Mouse (Mus musculus) lung, postnatal 25 days (tissue): ENCODE results near the gene Iqschfp.
A peak's percentile ranks its signal among the peaks of the same experiment; 100 is the strongest.

Experiments used
- DNase-seq: peaks from one replicate; pipeline ENCODE4 v3.0.0; 2022; ENCODE audit warnings: low spot score

Gene Iqschfp

GRCm38 (mm10) chr3:68351461-68351860, 459.4 kb downstream of the Iqschfp start:
- DNase-seq: no peak

- DNase-seq: no peak
Observed at GRCm38 (mm10) chr3:68352961-68353360, 460.9 kb downstream of the Iqschfp start.

DNA sequence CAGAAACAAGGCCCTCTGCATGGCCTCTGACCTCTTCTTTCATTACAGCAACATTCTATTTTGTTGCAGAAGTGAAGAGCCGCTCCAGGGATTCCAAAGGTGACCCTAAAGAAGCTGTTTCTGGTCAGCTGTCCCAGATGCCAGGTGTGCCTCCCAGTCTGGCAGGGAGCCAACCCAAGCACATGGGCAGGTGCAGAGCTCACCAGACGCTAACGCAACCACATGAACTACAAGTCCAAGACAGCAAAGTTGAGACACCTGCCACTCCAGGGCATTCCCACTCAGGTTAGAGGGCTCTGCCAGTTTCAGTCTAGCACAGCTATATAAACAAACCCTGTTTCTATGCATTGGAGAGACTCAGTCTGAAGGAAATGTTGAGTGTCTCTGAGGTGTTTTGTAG, 461.5 kb downstream of the Iqschfp start:
- no peak for DNase-seq

- no peak for DNase-seq
Observed at GRCm38 (mm10) chr3:68356516-68356915, 464.5 kb downstream of the Iqschfp start.

DNA sequence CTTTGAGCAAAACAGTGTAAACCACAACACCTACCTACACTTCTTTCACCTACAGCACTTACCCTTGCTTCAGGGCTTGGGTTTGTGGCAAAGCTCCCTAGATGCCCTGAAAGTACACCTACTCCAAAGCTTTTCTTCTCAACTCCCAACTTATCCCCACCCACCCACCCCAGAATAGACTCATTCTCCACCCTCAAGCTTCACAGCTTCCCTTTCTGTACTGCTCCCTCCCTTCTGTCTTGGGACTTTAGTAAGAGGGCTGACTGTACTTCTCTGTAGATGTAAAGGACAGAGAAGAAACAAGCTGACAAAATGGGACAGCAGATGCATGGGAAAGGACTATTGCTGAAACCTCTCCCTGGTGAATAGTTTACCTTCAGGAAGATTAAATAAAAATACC, 476.0 kb downstream of the Iqschfp start:
- no peak for DNase-seq

GRCm38 (mm10) chr3:68372925-68373324, 480.9 kb downstream of the Iqschfp start:
- DNase-seq: no peak

- no peak for DNase-seq
Observed at GRCm38 (mm10) chr3:68375100-68375508, 483.1 kb downstream of the Iqschfp start.

- DNase-seq: no peak
Observed at GRCm38 (mm10) chr3:68377452-68378198, 485.6 kb downstream of the Iqschfp start.

GRCm38 (mm10) chr3:68378799-68379198, 486.8 kb downstream of the Iqschfp start:
- no peak for DNase-seq

GRCm38 (mm10) chr3:68379242-68379641, 487.2 kb downstream of the Iqschfp start:
- DNase-seq: no peak

DNA sequence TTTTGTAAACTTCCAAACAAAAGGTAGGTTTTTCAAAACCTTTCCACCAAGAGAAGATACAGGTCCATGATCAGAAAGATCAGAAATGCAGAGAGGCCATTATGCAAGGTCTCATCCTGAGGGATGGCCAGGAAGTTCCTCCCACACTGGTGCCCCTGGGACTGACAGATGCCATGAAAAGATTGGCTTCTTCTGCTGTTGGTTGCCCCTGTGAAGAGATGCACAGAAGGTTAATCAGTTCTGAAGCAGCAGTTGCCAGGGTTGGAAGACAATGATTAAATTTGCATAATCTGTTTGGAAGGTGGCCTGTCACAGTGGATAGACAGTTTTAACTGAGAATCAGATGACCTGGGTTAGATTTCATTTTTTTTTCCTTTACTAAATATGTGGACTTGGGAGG, 491.6 kb downstream of the Iqschfp start:
- DNase-seq: no peak

DNA sequence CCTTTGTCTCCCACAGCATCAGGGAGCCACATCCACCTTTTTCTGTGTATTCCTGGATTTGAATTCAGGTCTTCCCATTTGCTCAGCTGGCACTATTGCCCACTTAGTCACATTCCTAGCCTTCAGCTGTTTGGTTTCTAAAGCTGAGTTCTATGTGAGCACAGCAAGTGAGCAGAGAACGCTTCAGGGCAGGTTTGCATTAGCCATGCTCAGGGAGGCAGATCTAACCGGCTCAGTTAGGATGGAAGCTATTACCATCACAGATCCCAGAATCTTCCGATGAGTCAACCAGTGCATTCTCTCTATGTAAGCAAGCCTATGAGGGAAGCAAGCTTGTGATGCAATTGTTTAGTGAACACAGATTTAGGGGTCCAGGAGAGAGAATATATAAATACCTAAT, 493.5 kb downstream of the Iqschfp start:
- no peak for DNase-seq

DNA sequence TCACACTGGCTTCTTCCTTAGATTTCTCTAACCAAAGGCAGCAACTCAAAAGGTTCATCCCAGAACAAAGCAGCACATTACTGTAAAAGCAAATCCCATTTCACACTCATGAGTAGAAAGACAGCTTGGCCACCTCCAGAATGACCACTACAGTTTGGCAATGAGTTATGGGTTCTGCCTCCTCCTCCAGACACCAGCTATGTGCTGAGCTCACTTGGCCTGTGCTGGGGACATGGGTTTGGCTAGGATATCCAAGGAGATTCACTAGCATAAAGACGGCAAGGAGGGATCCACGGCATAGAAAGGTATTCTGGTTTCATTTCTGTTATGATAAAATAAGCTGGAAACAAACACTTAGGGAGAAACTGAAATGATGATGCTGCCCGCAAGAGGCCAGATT, 496.0 kb downstream of the Iqschfp start:
- DNase-seq: no peak

- DNase-seq: no peak
Observed at GRCm38 (mm10) chr3:68393578-68393977, 501.5 kb downstream of the Iqschfp start.

DNA sequence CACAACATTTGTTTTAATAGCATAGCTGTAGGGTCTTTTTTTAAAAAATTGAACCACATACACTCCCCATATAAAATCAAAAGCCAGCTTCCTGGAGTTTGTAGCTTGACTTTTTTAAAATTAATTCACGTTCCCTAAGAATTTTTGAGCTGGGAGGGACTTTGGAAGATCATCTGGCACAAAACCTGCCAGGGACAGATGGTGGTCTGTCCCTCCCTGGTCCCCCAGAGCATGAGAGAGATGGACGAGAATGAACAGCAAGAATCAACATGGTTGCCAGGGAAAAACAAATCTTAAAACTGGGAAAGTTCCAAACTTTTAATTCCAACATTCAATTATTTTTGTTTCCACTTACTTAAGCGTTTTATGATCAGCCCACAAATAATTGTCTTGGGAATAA, 506.7 kb downstream of the Iqschfp start:
- DNase-seq: no peak

- DNase-seq: no peak
Observed at GRCm38 (mm10) chr3:68400121-68400520, 508.1 kb downstream of the Iqschfp start.

GRCm38 (mm10) chr3:68403343-68403742, 511.3 kb downstream of the Iqschfp start:
- no peak for DNase-seq

- DNase-seq: no peak
Observed at GRCm38 (mm10) chr3:68403783-68404217, 511.8 kb downstream of the Iqschfp start.

DNA sequence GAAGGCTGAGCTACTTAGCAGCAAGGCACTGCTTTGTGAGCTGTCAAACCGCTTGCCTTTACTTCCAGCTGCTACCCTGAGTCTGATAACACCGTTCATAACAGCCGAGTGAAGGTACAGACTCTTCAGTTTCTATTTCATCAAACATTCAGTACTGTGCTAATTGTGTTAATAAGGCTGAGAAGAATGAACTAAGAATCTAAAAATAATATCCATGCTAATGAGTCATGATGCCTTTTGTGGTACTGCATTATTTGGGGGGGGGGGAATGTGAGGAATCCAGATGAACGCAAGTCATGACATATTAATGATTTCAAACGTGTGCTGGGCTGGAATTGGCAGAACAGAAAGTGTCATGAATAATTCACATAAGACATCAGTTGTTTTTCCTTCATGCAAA, 513.7 kb downstream of the Iqschfp start:
- no peak for DNase-seq

DNA sequence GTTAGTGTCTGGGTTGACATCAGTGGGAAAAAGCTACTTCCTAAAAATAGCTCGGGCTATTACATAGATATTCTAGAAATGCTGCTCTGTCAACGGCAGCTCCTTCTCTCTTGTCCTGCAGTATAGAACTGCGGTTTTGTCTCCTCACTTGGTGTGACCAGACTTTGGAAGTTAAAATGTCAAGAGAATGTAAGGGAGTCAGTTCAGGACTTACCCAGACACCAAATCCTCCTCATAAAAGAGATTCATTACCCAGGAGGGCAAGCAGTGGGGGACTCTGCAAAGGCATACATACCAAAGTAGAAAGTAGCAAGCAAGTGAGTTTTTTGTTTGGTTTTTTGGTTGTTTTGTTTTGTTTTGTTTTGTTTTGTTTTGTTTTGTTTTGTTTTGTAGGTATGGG, 520.2 kb downstream of the Iqschfp start:
- no peak for DNase-seq

DNA sequence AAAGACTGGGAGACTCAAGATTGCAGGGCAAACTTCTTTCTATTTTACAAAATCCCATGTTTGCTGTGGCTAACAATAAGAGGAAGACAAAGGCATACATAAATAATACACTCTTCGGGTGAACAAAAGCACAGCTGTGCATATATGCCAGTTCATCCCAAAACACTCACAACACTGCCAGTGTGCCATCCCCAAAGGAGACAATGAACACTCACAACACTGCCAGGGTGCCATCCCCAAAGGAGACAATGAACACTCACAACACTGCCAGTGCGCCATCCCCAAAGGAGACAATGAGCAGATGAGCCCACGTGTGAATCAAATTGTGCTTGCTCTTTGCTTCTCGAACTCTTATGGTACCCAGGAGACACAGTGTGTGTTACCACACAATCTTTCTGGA, 527.8 kb downstream of the Iqschfp start:
- no peak for DNase-seq

DNA sequence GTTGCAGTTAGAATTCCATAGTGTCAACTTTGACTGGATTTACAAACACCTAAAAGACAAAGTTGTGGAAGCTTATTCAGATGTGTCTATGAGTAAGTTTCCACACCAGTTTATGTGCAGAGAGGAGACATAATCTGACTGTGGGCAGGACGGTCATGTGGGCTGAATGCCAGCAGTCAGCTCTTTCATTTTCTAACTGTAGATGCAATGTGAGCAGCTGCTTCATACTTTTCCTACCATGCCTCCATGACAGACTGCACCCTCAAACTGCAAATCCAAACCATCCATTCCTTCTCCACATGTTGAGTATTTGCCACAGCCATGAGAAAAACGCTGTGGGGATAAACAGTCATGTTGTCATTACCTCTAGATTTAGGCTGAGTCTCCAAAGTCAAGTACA, 528.9 kb downstream of the Iqschfp start:
- peak; percentile 3 for DNase-seq

GRCm38 (mm10) chr3:68421849-68422248, 529.8 kb downstream of the Iqschfp start:
- no peak for DNase-seq

DNA sequence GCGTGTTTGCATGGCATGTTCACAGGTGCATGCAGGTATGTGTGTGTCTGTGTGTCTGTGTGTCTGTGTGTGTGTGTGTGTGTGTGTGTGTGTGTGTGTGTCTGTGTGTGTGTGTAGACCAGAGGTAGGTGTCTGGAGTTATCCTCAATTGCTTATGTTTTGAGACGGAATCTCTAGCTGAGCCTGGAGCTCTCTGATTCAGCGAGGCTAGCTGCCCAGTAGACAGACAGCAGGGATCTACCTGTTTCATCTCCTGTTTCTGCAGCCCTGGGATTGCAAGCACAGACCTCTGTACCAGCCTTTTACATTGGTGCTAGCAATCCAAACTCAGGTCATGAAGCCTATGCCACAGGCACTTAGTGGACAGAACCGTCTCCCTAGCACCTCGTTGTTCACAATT, 536.0 kb downstream of the Iqschfp start:
- DNase-seq: no peak
